Mouse (Mus musculus): Measurements from ENCODE around the gene Pde6h.

Gene Pde6h

DNA sequence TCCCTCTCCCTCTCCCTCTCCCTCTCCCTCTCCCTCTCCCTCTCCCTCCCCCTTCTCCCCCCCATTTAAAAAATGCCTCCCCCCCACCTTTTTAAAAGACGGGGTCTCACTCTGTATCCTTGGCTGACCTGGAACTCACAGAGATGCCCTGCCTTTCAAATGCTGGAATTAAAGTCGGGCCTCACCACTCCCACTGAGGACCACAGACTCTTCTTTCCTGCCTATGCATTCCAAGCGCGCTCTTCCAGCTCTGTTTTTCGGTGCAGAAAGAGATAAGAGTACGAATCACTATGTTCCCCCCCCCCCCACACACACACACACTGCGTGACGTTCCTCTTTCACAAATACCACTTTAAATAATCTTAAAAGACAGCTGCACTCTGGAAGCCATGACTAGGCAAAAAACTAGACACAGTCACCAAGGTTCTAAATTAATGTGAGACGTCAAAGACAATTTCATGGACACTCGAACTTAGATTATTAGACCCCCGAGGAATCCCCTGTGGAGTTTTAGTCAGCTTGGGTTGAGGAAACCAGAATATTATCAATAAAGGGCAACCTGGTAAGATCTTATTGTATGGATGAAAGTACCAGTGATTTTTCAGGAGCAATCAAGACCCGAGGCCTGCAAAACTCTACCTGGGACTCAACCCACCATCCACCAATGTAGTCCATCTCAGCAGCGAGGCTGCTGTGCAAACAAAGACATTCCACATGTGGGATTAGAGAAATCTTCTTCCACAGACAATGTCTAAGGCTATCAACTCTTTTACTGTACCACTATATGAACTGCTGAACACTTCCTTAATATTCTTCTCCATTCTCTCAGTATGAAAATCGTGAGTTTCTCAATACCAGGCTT, 15.9 kb downstream of the Pde6h start:
- ATAC-seq (ENCODE audit: insufficient number of reproducible peaks, low FRiP score, low TSS enrichment) = no peak

DNA sequence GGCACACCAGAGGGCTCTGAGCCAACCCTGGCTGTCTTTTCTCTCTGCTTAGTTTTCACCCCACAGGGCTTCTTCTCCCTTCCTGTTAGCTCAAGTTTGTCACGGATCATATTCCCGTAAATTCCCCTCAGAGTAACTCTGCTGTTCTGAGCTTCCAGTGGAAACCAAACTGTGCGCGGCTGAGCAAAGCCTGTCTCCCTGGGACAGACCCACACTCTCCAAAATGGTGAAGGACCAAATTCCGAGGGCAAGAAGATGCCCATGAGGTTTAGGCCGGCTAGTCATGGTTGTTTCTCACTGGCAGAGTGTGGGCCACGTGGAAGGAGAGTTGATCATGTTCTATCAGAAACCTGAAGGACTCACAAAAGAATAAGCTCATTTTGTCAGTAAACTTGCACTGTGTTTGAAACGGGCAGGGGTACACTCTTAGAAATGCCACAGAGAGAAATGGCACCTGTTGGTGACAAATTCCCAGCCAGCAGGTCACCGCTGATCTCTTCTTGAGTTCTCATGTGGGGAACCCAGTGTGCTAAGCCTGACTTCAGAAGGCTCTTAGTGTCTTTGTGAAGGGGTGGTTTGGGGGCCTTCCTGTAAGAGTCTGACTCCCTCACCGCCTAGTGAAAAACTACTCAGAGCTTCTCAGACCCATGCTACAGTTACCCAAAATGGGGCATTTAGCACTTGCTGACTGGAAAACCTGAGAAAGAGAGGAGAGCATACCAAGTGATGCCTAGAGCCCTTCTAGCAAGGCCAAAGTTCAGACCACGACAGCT, 16.7 kb downstream of the Pde6h start:
- no peak for ATAC-seq (ENCODE audit: insufficient number of reproducible peaks, low FRiP score, low TSS enrichment)

GRCm38 (mm10) chr6:136941051-136942021, 17.7 kb downstream of the Pde6h start, which contains the start of gene Arhgdib:
Gene Arhgdib, minus strand, starts transcription at chr6:136941899.
- ATAC-seq (ENCODE audit: insufficient number of reproducible peaks, low FRiP score, low TSS enrichment) = no peak

- ATAC-seq (ENCODE audit: insufficient number of reproducible peaks, low FRiP score, low TSS enrichment) = no peak
Measured at GRCm38 (mm10) chr6:136942280-136942679, 18.6 kb downstream of the Pde6h start.

DNA sequence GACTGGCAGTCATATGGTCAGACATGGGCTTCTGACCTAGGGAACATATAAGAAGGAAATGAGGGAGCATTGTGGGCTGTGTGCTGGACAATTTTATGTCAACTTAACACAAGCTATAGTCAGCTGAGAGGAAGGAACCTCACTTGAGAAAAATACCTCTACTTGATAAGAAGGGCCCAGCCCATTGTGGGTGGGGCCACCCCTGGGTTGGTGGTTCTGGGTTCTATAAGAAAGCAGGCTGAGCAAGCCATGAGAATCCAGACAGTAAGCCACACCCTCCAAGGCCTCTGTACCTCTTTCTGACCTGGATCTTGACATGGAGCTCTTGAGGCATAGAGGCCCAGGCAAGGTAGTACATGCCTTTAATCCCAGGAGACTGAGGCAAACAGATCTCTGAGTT, 19.8 kb downstream of the Pde6h start:
- no peak for ATAC-seq (ENCODE audit: insufficient number of reproducible peaks, low FRiP score, low TSS enrichment)

GRCm38 (mm10) chr6:136944511-136944910, 20.9 kb downstream of the Pde6h start:
- ATAC-seq (ENCODE audit: insufficient number of reproducible peaks, low FRiP score, low TSS enrichment) = no peak

DNA sequence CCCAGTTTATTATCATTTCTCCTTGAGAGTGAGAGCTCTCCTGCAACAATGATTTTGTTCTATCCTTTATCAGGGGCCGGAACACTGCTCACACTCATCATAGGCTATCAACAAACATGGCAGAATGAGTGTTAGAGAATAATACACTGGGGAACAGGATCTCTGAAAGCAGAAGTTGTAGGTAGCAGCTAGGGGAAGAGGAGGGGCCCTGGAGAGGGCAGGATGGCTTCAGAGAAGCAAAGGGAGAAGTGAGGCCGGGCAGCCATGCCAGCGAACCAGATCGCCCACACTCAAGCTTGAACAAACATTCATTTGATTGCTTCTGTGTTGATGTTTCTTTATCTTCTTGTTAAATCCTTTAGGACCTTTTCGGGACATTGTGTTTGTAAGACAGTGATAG, 22.6 kb downstream of the Pde6h start:
- ATAC-seq (ENCODE audit: insufficient number of reproducible peaks, low FRiP score, low TSS enrichment) = no peak

DNA sequence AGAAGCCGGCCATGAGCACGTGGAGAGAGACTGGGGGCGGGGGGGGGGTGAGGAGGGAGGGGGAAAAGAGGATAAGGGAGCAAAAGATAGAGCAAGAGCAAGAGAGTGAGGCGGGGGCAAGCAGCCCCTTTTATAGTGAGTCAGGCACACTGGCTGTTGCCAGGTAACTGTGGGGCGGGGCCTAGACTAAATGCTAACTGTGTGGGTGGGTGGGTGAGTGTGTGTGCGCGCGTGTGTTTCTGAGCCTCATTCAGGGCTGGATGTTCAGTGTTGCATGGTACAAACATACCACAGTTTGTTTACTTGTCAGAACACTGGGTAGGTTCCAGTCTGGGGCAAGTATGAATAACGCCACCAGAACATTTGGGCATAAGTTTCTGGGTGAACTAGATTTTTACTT, 23.3 kb downstream of the Pde6h start:
- no peak for ATAC-seq (ENCODE audit: insufficient number of reproducible peaks, low FRiP score, low TSS enrichment)

DNA sequence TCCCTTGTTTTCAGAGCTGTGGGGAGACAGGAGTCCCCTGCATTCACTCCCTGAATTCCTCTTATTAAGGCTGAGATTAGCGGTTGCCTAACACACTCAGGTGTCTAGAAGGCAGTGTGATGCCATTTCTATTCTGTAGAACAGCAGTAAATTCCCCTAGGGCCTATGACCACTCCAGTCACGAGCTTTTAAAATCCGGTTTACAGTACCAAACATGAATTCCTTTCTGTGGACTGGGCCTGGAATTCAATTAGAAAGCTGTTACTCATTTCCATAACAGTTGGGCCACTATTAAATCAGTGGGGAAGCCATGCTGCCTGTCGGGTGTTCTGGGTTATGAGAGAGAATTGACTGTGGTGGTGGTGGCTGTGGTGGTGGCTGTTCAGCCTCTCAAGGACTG, 24.1 kb downstream of the Pde6h start:
- ATAC-seq (ENCODE audit: insufficient number of reproducible peaks, low FRiP score, low TSS enrichment) = no peak

DNA sequence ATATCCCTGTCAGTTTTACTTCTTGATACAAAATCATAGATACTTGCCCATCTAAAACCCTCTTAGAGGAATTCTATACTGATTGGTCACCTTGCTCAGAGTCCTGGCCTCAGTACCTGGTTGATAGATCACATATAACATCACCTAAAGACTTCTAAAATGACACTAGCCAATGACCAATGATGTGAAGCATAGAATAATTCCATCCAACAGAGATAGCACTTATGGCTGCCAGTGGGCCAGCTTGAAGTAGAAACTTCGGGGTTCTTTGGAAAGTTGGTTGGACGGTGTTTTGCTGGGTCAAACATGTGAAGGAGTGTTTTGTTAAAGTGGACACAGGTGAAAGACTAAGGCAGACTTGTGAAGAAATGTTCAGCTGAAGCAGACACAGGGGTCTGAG, 26.5 kb downstream of the Pde6h start:
- no peak for ATAC-seq (ENCODE audit: insufficient number of reproducible peaks, low FRiP score, low TSS enrichment)

DNA sequence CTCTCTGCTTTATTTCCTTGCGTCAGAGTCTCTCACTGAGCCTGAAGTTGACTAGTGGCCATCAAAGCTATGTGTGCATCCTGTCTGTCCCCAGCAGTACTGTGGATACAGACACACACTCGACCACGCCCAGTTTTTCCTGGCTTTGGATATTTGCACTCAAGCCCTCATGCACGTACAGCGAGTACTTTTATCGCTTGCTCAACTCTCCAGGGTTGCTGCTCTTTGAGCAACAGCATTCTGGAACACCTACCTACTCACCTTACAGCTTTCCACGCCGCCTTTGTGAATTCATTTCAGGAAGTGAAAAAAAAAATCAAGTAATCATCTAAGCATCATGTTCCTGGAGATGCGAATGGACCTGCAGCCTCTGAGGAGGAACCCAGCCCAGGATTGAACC, 29.3 kb downstream of the Pde6h start:
- ATAC-seq (ENCODE audit: insufficient number of reproducible peaks, low FRiP score, low TSS enrichment) = no peak

GRCm38 (mm10) chr6:136954192-136954591, 30.6 kb downstream of the Pde6h start:
- ATAC-seq (ENCODE audit: insufficient number of reproducible peaks, low FRiP score, low TSS enrichment) = no peak

GRCm38 (mm10) chr6:136954715-136955114, 31.1 kb downstream of the Pde6h start:
- no peak for ATAC-seq (ENCODE audit: insufficient number of reproducible peaks, low FRiP score, low TSS enrichment)

GRCm38 (mm10) chr6:136955240-136955639, 31.6 kb downstream of the Pde6h start:
- ATAC-seq (ENCODE audit: insufficient number of reproducible peaks, low FRiP score, low TSS enrichment) = no peak

DNA sequence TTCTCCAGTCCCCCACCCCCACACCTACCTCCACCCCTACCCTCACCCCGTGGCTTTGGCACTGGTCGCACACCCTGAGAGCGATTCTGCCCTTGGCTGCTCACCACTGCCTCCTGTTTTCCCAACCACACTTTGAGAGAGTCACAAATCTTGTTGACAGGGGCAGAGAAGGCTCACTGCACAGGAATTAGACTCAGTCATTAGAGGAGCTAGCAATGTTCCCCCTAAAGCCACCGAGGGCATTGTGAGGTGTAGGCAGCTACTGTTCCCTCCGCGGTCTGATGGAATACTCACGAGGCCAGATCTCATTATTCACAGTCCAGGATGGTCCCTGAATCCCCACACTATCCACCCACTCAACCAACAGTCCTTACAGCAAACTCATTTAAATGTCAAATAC, 33.4 kb downstream of the Pde6h start:
- no peak for ATAC-seq (ENCODE audit: insufficient number of reproducible peaks, low FRiP score, low TSS enrichment)

DNA sequence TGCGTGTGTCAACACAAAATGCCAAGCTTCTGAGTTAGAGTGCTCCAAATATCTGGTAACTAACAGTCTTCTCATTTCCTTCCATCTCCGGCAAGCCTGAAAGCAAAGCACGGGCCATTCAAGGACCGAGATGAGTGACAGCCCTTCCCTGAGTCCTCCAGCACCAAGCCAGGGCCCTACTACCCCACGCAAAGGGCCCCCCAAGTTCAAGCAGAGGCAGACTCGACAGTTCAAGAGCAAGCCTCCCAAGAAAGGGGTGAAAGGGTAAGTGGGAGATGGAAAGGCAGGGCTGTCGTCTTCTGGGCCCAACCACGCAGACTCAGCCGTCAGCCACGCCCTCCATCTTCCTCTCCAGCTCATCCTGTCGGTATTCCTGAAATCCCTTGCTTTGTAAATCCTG, 35.5 kb downstream of the Pde6h start:
- ATAC-seq (ENCODE audit: insufficient number of reproducible peaks, low FRiP score, low TSS enrichment) = no peak

- ATAC-seq (ENCODE audit: insufficient number of reproducible peaks, low FRiP score, low TSS enrichment) = no peak
Measured at GRCm38 (mm10) chr6:136962957-136963356, 39.3 kb downstream of the Pde6h start.

DNA sequence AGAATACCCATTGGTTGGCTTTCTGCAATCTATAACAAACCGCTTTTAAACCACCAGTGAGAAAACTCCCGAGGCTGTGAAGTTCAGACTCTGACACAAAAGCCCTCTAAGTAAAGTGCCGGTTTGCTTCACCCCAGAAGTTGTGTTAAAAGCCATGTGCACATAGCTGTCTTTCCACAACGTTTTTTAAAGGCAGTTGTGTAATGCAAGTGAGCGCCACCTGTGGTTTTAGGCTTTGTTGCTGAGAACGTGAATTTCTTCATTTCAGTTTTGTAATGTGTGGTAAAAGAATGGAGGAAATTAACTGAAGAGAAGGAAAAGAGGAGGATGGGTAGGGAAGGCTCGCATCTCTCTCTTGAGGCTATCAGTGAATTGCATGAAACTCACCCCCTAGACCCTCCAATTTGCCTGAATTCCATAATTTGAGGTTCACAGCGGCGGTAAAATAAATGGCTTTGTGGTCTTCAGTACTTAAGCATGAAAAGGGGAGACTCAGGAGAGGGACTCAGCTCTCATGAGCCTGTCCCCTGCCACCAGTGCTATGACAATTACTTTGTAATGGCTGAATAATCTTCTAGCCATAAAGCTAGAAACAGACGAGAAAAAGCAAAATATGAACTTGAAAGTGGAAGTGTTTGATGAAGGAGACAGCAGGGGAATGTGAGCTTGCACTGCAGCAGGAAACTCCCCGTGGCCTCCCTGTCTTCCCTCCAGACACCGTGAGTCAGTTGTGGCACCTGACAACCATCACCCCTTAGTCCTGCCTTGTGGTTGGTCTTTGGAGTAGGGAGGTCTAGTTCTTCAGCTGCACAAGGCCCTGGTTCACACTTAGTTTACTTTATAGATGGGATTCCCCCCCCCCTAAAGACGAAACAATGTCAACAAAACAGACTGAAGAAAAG, 41.2 kb downstream of the Pde6h start:
- no peak for ATAC-seq (ENCODE audit: insufficient number of reproducible peaks, low FRiP score, low TSS enrichment)

GRCm38 (mm10) chr6:136965912-136966311, 42.3 kb downstream of the Pde6h start:
- no peak for ATAC-seq (ENCODE audit: insufficient number of reproducible peaks, low FRiP score, low TSS enrichment)

All from cerebellum, adult (tissue).